Mouse (Mus musculus): ENCODE results near the gene Tbl1xr1.

The Tbl1xr1 gene

GRCm38 (mm10) chr3:22144255-22144654 lies 67.8 kb downstream of the Tbl1xr1 start:
- DNase-seq = no peak

GRCm38 (mm10) chr3:22147433-22147927 lies 71.0 kb downstream of the Tbl1xr1 start:
- peak; percentile 30 for DNase-seq

- no peak for DNase-seq
These were observed 72.0 kb downstream of the Tbl1xr1 start for GRCm38 (mm10) chr3:22148306-22148932.

- no peak for DNase-seq
These were observed 74.5 kb downstream of the Tbl1xr1 start for GRCm38 (mm10) chr3:22150872-22151530.

- DNase-seq = no peak
These were observed 76.3 kb downstream of the Tbl1xr1 start for GRCm38 (mm10) chr3:22152773-22153172.

GRCm38 (mm10) chr3:22154522-22154921 lies 78.1 kb downstream of the Tbl1xr1 start:
- DNase-seq = no peak

GRCm38 (mm10) chr3:22156397-22156796 lies 79.9 kb downstream of the Tbl1xr1 start:
- DNase-seq = no peak

GRCm38 (mm10) chr3:22162948-22163347 lies 86.5 kb downstream of the Tbl1xr1 start:
- DNase-seq = no peak

- DNase-seq = no peak
These were observed 91.4 kb downstream of the Tbl1xr1 start for GRCm38 (mm10) chr3:22167856-22168255.

GRCm38 (mm10) chr3:22168432-22168831 lies 92.0 kb downstream of the Tbl1xr1 start:
- no peak for DNase-seq

GRCm38 (mm10) chr3:22171526-22171925 lies 95.1 kb downstream of the Tbl1xr1 start:
- no peak for DNase-seq

GRCm38 (mm10) chr3:22172410-22172809 lies 96.0 kb downstream of the Tbl1xr1 start:
- DNase-seq = no peak

- DNase-seq = no peak
These were observed 96.7 kb downstream of the Tbl1xr1 start for GRCm38 (mm10) chr3:22173171-22173570.

- DNase-seq = no peak
These were observed 97.8 kb downstream of the Tbl1xr1 start for GRCm38 (mm10) chr3:22174232-22174631.

GRCm38 (mm10) chr3:22180076-22180475 lies 103.6 kb downstream of the Tbl1xr1 start:
- no peak for DNase-seq

- no peak for DNase-seq
These were observed 104.6 kb downstream of the Tbl1xr1 start for GRCm38 (mm10) chr3:22181026-22181425.

GRCm38 (mm10) chr3:22185265-22185664 lies 108.8 kb downstream of the Tbl1xr1 start:
- no peak for DNase-seq

GRCm38 (mm10) chr3:22190498-22190897 lies 114.0 kb downstream of the Tbl1xr1 start:
- DNase-seq = peak; percentile 75

- no peak for DNase-seq
These were observed 116.5 kb downstream of the Tbl1xr1 start for GRCm38 (mm10) chr3:22192931-22193330.

GRCm38 (mm10) chr3:22194185-22194856 lies 117.9 kb downstream of the Tbl1xr1 start:
- DNase-seq = no peak

- no peak for DNase-seq
These were observed 122.3 kb downstream of the Tbl1xr1 start for GRCm38 (mm10) chr3:22198802-22199201.

- no peak for DNase-seq
These were observed 127.7 kb downstream of the Tbl1xr1 start for GRCm38 (mm10) chr3:22204186-22204585.

GRCm38 (mm10) chr3:22221557-22221956 lies 145.1 kb downstream of the Tbl1xr1 start:
- DNase-seq = no peak

- DNase-seq = no peak
These were observed 145.9 kb downstream of the Tbl1xr1 start for GRCm38 (mm10) chr3:22222351-22222750.
